Mouse (Mus musculus): ENCODE results near the gene Cdk15.

Cdk15 gene

GRCm38 (mm10) chr1:59272189-59272588 is 15.5 kb downstream of the Cdk15 start:
- no peak for DNase-seq (ENCODE audit: low spot score in 2 of 2)

- DNase-seq (ENCODE audit: low spot score in 2 of 2): no peak
Observed at GRCm38 (mm10) chr1:59285880-59286279, 29.2 kb downstream of the Cdk15 start.

GRCm38 (mm10) chr1:59286316-59286850 is 29.7 kb downstream of the Cdk15 start:
- DNase-seq (ENCODE audit: low spot score in 2 of 2): no peak

DNA sequence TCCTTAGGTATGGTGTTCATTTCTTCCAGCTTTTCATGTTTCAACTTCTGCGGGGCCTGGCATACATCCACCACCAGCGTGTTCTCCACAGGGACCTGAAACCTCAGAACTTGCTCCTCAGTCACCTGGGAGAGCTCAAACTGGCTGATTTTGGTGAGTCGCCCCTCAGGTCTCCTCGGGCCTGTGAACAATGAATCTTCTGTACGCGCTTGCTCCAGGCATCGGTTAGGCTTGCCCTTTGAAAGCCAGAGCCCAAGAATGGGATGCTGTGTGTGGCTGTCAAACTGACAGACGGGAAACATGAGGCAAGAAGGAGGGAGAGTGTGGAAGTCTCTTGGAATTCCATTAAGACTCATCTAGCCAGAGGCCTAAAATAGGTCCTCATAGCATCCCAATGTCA is 31.0 kb downstream of the Cdk15 start:
- no peak for DNase-seq (ENCODE audit: low spot score in 2 of 2)

- no peak for DNase-seq (ENCODE audit: low spot score in 2 of 2)
Observed at GRCm38 (mm10) chr1:59291652-59292051, 34.9 kb downstream of the Cdk15 start.

- DNase-seq (ENCODE audit: low spot score in 2 of 2): no peak
Observed at GRCm38 (mm10) chr1:59295769-59296168, 39.1 kb downstream of the Cdk15 start.

GRCm38 (mm10) chr1:59297167-59297566 is 40.5 kb downstream of the Cdk15 start:
- no peak for DNase-seq (ENCODE audit: low spot score in 2 of 2)

DNA sequence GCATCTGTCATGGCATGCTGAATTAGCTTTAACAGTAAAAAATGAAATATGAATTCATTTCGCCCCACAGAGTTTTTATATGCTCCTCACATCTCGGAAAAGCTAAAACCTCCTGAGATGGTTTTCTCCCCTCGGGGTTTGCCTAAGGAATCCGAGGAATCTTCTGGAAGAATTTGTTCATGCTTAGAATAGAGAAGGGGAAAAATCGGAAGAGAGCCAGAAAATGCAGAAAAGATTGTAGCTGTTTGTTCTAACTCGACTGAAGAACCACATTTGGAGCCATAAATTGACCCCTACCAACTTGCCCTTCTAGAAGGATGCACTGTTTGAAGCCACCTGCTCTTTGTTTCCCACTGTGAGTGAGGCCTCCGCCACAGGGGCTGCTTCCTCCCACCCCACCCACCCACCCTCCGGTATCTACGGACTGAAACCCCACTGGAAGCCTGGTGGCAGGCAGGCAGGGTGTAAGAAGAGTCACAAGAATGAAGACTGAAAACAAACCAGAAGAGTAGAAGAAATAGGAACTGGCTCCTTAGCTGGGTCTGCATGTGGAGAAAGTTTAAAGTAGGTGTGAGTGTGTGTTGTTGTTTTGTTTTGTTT is 41.9 kb downstream of the Cdk15 start:
- no peak for DNase-seq (ENCODE audit: low spot score in 2 of 2)

- DNase-seq (ENCODE audit: low spot score in 2 of 2): no peak
Observed at GRCm38 (mm10) chr1:59307310-59307709, 50.6 kb downstream of the Cdk15 start.

GRCm38 (mm10) chr1:59311292-59311885 is 54.7 kb downstream of the Cdk15 start:
- no peak for DNase-seq (ENCODE audit: low spot score in 2 of 2)

GRCm38 (mm10) chr1:59312187-59313153 is 55.8 kb downstream of the Cdk15 start:
- DNase-seq (ENCODE audit: low spot score in 2 of 2): no peak

GRCm38 (mm10) chr1:59313154-59313940 is 56.6 kb downstream of the Cdk15 start:
- DNase-seq (ENCODE audit: low spot score in 2 of 2): no peak

GRCm38 (mm10) chr1:59315057-59315807 is 58.5 kb downstream of the Cdk15 start:
- DNase-seq (ENCODE audit: low spot score in 2 of 2): no peak

DNA sequence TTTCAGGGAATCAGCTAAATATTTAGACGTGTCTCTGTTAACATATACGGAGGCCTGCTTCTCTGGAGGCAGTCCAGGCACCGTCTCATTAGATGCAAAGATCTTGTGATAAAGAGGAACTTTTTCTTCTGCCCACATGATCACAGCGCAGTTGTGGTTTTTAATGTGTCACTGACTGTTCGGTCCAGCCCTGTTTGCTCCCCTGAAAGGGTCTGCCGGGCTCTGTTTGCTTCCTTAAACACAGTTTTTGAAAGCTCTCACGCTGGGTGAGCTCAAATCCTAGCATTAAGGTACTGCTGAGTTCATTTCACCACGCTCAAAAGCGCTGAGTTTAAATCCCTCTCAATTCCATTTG is 59.3 kb downstream of the Cdk15 start:
- DNase-seq (ENCODE audit: low spot score in 2 of 2): no peak

- no peak for DNase-seq (ENCODE audit: low spot score in 2 of 2)
Observed at GRCm38 (mm10) chr1:59316386-59317051, 59.8 kb downstream of the Cdk15 start.

- DNase-seq (ENCODE audit: low spot score in 2 of 2): no peak
Observed at GRCm38 (mm10) chr1:59317397-59317796, 60.7 kb downstream of the Cdk15 start.

- no peak for DNase-seq (ENCODE audit: low spot score in 2 of 2)
Observed at GRCm38 (mm10) chr1:59318878-59319277, 62.2 kb downstream of the Cdk15 start.

DNA sequence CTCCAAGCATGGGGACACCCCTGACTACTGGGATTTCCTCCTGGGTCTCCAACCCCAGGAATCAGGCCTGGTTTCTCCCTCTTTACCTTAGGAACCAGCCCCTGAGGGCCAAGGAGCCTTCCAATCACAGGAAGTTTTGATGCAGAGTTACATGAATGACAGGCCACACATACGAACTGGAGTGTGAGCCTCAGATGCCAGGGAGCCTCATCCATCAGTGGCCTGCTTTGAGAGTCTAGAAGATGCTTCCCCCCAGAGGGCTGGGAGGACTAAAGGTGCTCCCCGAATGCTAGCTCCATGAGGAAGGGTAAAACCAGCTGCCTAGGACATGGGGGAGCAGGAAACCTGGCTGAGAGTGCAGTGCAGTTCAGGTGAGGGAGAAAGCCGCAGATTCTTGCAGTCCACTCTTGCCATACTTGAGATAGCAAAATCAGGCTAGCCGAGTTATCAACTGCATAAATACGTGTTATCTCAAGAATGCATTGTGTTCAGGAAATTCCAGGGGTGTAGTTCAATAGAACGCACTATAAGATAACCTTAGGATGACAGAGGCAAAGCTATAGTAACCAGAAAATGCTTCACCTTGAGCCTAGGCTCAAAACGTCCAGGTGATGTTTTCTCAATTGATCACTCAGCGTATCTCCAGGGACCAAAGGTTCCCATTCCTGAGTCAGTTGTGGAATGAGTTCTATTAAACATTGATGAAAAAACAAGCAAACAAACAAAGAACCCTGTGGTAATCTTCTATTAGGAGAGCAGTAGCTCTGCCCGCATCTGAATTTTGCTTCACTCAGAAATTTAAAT is 64.6 kb downstream of the Cdk15 start:
- no peak for DNase-seq (ENCODE audit: low spot score in 2 of 2)
